14 mouse cellular contexts compared by ENCODE assay signal in the genomic region with DNA sequence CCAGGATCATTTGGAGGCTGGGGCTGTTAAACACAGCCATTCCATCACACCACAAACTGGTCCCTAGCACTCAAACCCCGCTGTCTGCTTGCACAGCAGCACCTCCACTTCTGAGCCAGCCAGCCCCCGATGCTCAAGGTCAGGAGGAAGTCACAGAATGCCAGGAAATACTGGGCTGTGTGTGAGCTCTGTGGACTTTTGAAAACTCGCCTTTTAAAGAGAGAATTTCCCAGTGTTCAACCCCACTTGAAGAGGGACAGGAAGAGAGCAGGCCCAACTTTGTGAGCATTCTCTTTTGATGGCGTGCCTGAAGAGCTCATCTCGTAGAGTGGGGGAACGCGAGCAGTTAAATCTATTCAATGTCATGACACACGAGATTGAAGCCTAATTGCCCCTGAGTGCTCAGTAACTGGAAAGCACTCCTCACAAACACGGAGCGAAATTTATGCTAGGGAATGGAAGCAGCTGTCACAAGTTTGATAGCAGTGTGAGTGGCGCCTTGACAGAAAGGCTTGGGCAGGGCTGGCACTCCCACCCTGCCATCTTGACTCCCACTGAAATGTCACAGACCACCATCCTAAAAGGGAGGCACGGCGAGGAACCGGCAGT.
"Had no signal": no experiment of that assay in that cellular context is flagged by ENCODE, and none has a peak within 500 bp of the region (broad histone marks: within the 10 kb centered on the region; RNA-seq: fewer than 3 reads in every experiment).

No protein-coding gene starts in this region.

- ATAC-seq: midbrain, embryonic 15.5 days had no signal

- H3K27me3 ChIP-seq: liver, embryonic 15.5 days; midbrain, embryonic 15.5 days; neural tube, embryonic 12.5 days had no signal

- H3K9me3 ChIP-seq: limb, embryonic 10.5 days; liver, embryonic 15.5 days; megakaryocyte, embryonic 14.5 days; midbrain, embryonic 15.5 days; neural tube, embryonic 12.5 days had no signal

- H3K9ac ChIP-seq: liver, embryonic 15.5 days; midbrain, embryonic 15.5 days; neural tube, embryonic 12.5 days had no signal

- H3K36me3 ChIP-seq: liver, embryonic 15.5 days; midbrain, embryonic 15.5 days had no signal

- H3K27ac ChIP-seq: left cerebral cortex, adult 2 months; limb, embryonic 10.5 days; liver, embryonic 15.5 days; macrophage; midbrain, embryonic 15.5 days; neural tube, embryonic 12.5 days had no signal

- DNase-seq: kidney, postnatal 14 days; lung, adult 2 months; lung, postnatal 10 days; thymus, adult 2 months; thymus, postnatal 25 days had no signal

- H3K4me2 ChIP-seq: liver, embryonic 11.5 days; liver, embryonic 15.5 days; midbrain, embryonic 11.5 days; midbrain, embryonic 15.5 days; neural tube, embryonic 12.5 days had no signal

- H3K4me1 ChIP-seq: liver, embryonic 15.5 days; megakaryocyte, embryonic 14.5 days had no signal

- H3K4me3 ChIP-seq: left cerebral cortex, adult 2 months; limb, embryonic 10.5 days; liver, embryonic 15.5 days; megakaryocyte, embryonic 14.5 days; midbrain, embryonic 15.5 days; neural tube, embryonic 12.5 days had no signal
